Comparison of ENCODE assay signal across 14 mouse cellular contexts in genomic region chr4:86527162-86528136, GRCm38 (mm10). TPM values are rescaled to one million over a fixed set of nuclear protein-coding genes. Genes with fewer than 3 reads are reported as not detected.
DNase-seq lines count a peak whose midpoint lies in the region; ATAC-seq and TF ChIP-seq lines count a peak whose summit lies in the region.
"Had no signal": no experiment of that assay in that cellular context is flagged by ENCODE, and none has a peak within 500 bp of the region (broad histone marks: within the 10 kb centered on the region; RNA-seq: fewer than 3 reads in every experiment).

No protein-coding gene starts in this region.

- H3K36me3 ChIP-seq in forebrain, postnatal 0 days (ENCODE audit: insufficient read depth), result no peaks in the 10 kb centered on the region
- no peaks in the 10 kb centered on the region for H3K36me3 ChIP-seq in forebrain, embryonic 13.5 days (ENCODE audit: poor library complexity, severe bottlenecking)
- H3K36me3 ChIP-seq: heart, embryonic 13.5 days; neural tube, embryonic 13.5 days had no signal

- no peak overlapping the region for H3K9ac ChIP-seq in forebrain, postnatal 0 days
- no peak overlapping the region for H3K9ac ChIP-seq in forebrain, embryonic 13.5 days
- H3K9ac ChIP-seq: heart, embryonic 13.5 days; neural tube, embryonic 13.5 days had no signal

- no peak overlapping the region for H3K27ac ChIP-seq in forebrain, postnatal 0 days (ENCODE audit: low read depth, low read length)
- no peak overlapping the region for H3K27ac ChIP-seq in forebrain, embryonic 13.5 days
- no peak overlapping the region for H3K27ac ChIP-seq in layer of hippocampus, adult 2 months
- H3K27ac ChIP-seq: heart, embryonic 13.5 days; macrophage; neural tube, embryonic 13.5 days had no signal

- H3K4me1 ChIP-seq in forebrain, postnatal 0 days (ENCODE audit: insufficient read depth), result no peaks in the 10 kb centered on the region
- H3K4me1 ChIP-seq in forebrain, embryonic 13.5 days, result no peaks in the 10 kb centered on the region
- H3K4me1 ChIP-seq: neural tube, embryonic 13.5 days had no signal

- H3K4me2 ChIP-seq in forebrain, postnatal 0 days (ENCODE audit: low read depth), result no peak overlapping the region
- no peak overlapping the region for H3K4me2 ChIP-seq in forebrain, embryonic 13.5 days
- H3K4me2 ChIP-seq: heart, embryonic 13.5 days; neural tube, embryonic 13.5 days had no signal

- peak; percentile 42 for ATAC-seq in forebrain, postnatal 0 days
- ATAC-seq in forebrain, embryonic 13.5 days, result no peak
- ATAC-seq: activated CD4-positive, CD25-positive, alpha-beta regulatory T cell, adult 4 months had no signal

- no peaks in the 10 kb centered on the region for H3K9me3 ChIP-seq in forebrain, postnatal 0 days (ENCODE audit: low read length)
- no peaks in the 10 kb centered on the region for H3K9me3 ChIP-seq in forebrain, embryonic 13.5 days (replicated peaks)
- H3K9me3 ChIP-seq: heart, embryonic 13.5 days; neural tube, embryonic 13.5 days had no signal

- TF ChIP-seq CTCF in forebrain, postnatal 0 days (IDR thresholded peaks at IDR 0.05; ENCODE audit: low read depth), result no peak
- no peak for TF ChIP-seq CTCF in layer of hippocampus, adult 2 months (conservative IDR thresholded peaks at IDR 0.05)

- 75% methylated on average over 11 of the region's 11 CpGs for whole genome bisulfite sequencing in forebrain, postnatal 0 days
- WGBS in forebrain, embryonic 13.5 days, result 81% methylated on average over 11 of the region's 11 CpGs

- no peak overlapping the region for H3K4me3 ChIP-seq in forebrain, postnatal 0 days (ENCODE audit: low read depth, low read length)
- no peak overlapping the region for H3K4me3 ChIP-seq in forebrain, embryonic 13.5 days
- H3K4me3 ChIP-seq in layer of hippocampus, adult 2 months, result no peak overlapping the region
- H3K4me3 ChIP-seq: heart, embryonic 13.5 days; neural tube, embryonic 13.5 days had no signal

- no peaks in the 10 kb centered on the region for H3K27me3 ChIP-seq in forebrain, postnatal 0 days (ENCODE audit: insufficient read depth, low read length)
- no peaks in the 10 kb centered on the region for H3K27me3 ChIP-seq in forebrain, embryonic 13.5 days
- H3K27me3 ChIP-seq: heart, embryonic 13.5 days; neural tube, embryonic 13.5 days had no signal

- no peak for DNase-seq in forebrain, postnatal 0 days
- peak; percentile 28 for DNase-seq in urinary bladder, postnatal 14 days (ENCODE audit: low spot score)
- DNase-seq in urinary bladder, adult 2 months (ENCODE audit: low spot score), result no peak
- peak; percentile 26 for DNase-seq in kidney, postnatal 36 days
- DNase-seq in layer of hippocampus, adult 2 months (ENCODE audit: low spot score in 2 of 2), result no peak
- DNase-seq in frontal cortex, adult 2 months (ENCODE audit: extremely low spot score in 1 of 2, low spot score in 1 of 2), result no peak
- DNase-seq in natural killer cell, adult 2 months (ENCODE audit: low spot score in 2 of 2), result no peak

RNA-seq across cellular contexts. Expression of gene Saxo1, which starts 30.7 kb away (rescaled TPM):
- total RNA-seq in forebrain, postnatal 0 days (2014; rRNA removed), result not detected in 2 replicates
- polyA plus RNA-seq in forebrain, postnatal 0 days (2015; fragmentation: Nextera tagmentation; extraction: Ambion mirVana), result not detected in 2 replicates
- not detected in 2 replicates for polyA plus RNA-seq in forebrain, embryonic 13.5 days (2015; fragmentation: Nextera tagmentation; extraction: Ambion mirVana)
- not detected in 2 replicates for polyA plus RNA-seq in urinary bladder, adult 2 months (2012; rRNA removed)
- total RNA-seq in layer of hippocampus, adult 2 months (2021), result not detected
- 0.06 and 0.10 TPM in 2 replicates for polyA plus RNA-seq in frontal cortex, adult 2 months (2012; rRNA removed)
- total RNA-seq: common myeloid progenitor, adult 5-6 weeks; layer of hippocampus, postnatal 10 days had no signal
- polyA plus RNA-seq: activated CD4-positive, CD25-positive, alpha-beta regulatory T cell, adult 4 months; heart, embryonic 13.5 days; macrophage; neural tube, embryonic 13.5 days had no signal

RNA-seq across cellular contexts. Expression of gene Rraga, which starts 48.0 kb away (rescaled TPM):
- 21.3 and 27.4 TPM in 2 replicates for total RNA-seq in forebrain, postnatal 0 days (2014; rRNA removed)
- 122 and 131 TPM in 2 replicates for polyA plus RNA-seq in forebrain, postnatal 0 days (2015; fragmentation: Nextera tagmentation; extraction: Ambion mirVana)
- 82.6 and 88.9 TPM in 2 replicates for polyA plus RNA-seq in forebrain, embryonic 13.5 days (2015; fragmentation: Nextera tagmentation; extraction: Ambion mirVana)
- 87.8 and 107 TPM in 2 replicates for polyA plus RNA-seq in urinary bladder, adult 2 months (2012; rRNA removed)
- total RNA-seq in layer of hippocampus, adult 2 months (2021), result 100 to 1,000 TPM; 129 to 143 TPM
- 109 and 132 TPM in 2 replicates for polyA plus RNA-seq in frontal cortex, adult 2 months (2012; rRNA removed)

Comparison
In these comparisons a context has a peak if more than half of its experiments do, and no peak if none do; other contexts are left out.
1. DNase-seq: peak in urinary bladder, postnatal 14 days (single experiment) and kidney, postnatal 36 days (2 of 2); none in forebrain, postnatal 0 days (single experiment), urinary bladder, adult 2 months (single experiment), layer of hippocampus, adult 2 months (0 of 2), frontal cortex, adult 2 months (0 of 2) and natural killer cell, adult 2 months (0 of 2).